Mouse (Mus musculus) embryonic facial prominence, embryonic 13.5 days (tissue): ENCODE measurements around the gene Agbl3. TPM values are rescaled to one million over a fixed set of nuclear protein-coding genes. Genes with fewer than 3 reads are reported as not detected.

ENCODE experiments used
- ATAC-seq: fragments of 200-750 bp; cut with Nextera tagmentation; 2 replicates; pipeline ENCODE4 v1.8.0; 2017; ENCODE audit warnings: low read depth; ENCODE audit not compliant: insufficient number of reproducible peaks, insufficient read depth, low FRiP score, low TSS enrichment
- H3K27ac ChIP-seq: fragments of 300-500 bp; sonication (generic); 2 replicates; pipeline ENCODE4 v1.5.1; 2015; ENCODE audit warnings: moderate library complexity, mild to moderate bottlenecking, inconsistent platforms
- H3K27me3 ChIP-seq: fragments of 300-500 bp; sonication (generic); 2 replicates; pipeline ENCODE4 v1.6.1; 2015; ENCODE audit warnings: mild to moderate bottlenecking, inconsistent platforms
- H3K36me3 ChIP-seq: fragments of 300-500 bp; sonication (generic); 2 replicates; pipeline ENCODE4 v1.6.1; 2015; ENCODE audit warnings: mild to moderate bottlenecking, inconsistent platforms
- H3K4me1 ChIP-seq: fragments of 300-500 bp; sonication (generic); 2 replicates; pipeline ENCODE4 v1.6.1; 2015; ENCODE audit warnings: inconsistent platforms
- H3K4me2 ChIP-seq: fragments of 300-500 bp; sonication (generic); 2 replicates; pipeline ENCODE4 v1.6.1; 2015; ENCODE audit warnings: moderate library complexity, mild to moderate bottlenecking, inconsistent platforms
- H3K4me3 ChIP-seq: fragments of 300-500 bp; sonication (generic); 2 replicates; pipeline ENCODE4 v1.5.1; 2015; ENCODE audit warnings: mild to moderate bottlenecking, inconsistent platforms
- H3K9ac ChIP-seq: fragments of 300-500 bp; sonication (generic); 2 replicates; pipeline ENCODE4 v1.6.1; 2015; ENCODE audit warnings: mild to moderate bottlenecking, inconsistent platforms
- H3K9me3 ChIP-seq: fragments of 300-500 bp; sonication (generic); 2 replicates; pipeline ENCODE4 v1.6.1; 2016; ENCODE audit warnings: inconsistent platforms
- WGBS: fragments of 180-500 bp; shearing (Covaris S2); methylation state at CpG from one replicate; pipeline ENCODE4 v1.1.7; 2015; ENCODE audit warnings: mixed read lengths; 5-methylcytosine and 5-hydroxymethylcytosine counted together
- polyA plus RNA-seq: library from polyadenylated mRNA; unstranded; fragments of >200 nt; fragmentation: Nextera tagmentation; extraction: Ambion mirVana; gene quantifications from 2 replicates; pipeline ENCODE4 v1.2.1, GENCODE M21; 2015

Gene Agbl3
- polyA plus RNA-seq, 1 experiment from 2014 or later: 9.3 TPM

- Histone ChIP-seq H3K4me3 (no peak overlapping the region), H3K27me3 (no peaks in the 10 kb centered on the region), H3K36me3 (no peaks in the 10 kb centered on the region), H3K9ac (no peak overlapping the region), H3K4me1 (no peaks in the 10 kb centered on the region), H3K27ac (no peak overlapping the region), H3K9me3 (no peaks in the 10 kb centered on the region), H3K4me2 (no peak overlapping the region)
- 68% methylated on average over 3 of the region's 3 CpGs for WGBS
- ATAC-seq: no peak
Observed at GRCm38 (mm10) chr6:34797887-34798286, 17.7 kb downstream of the Agbl3 start.

GRCm38 (mm10) chr6:34805582-34805981, 25.4 kb downstream of the Agbl3 start:
- ATAC-seq: no peak
- WGBS: 82% methylated on average over 2 of the region's 2 CpGs

GRCm38 (mm10) chr6:34810651-34811050, 30.4 kb downstream of the Agbl3 start:
- ATAC-seq: no peak
- Histone ChIP-seq H3K4me2 (no peak overlapping the region), H3K9ac (no peak overlapping the region), H3K27ac (no peak overlapping the region), H3K27me3 (no peaks in the 10 kb centered on the region), H3K4me1 (no peaks in the 10 kb centered on the region), H3K9me3 (no peaks in the 10 kb centered on the region), H3K36me3 (no peaks in the 10 kb centered on the region), H3K4me3 (no peak overlapping the region)
- WGBS: 86% methylated on average over 4 of the region's 4 CpGs

More at GRCm38 (mm10) chr6:34805582-34805981, 25.4 kb downstream of the Agbl3 start:
- no peaks in the 10 kb centered on the region for H3K27me3 ChIP-seq
- no peaks in the 10 kb centered on the region for H3K9me3 ChIP-seq
- no peaks in the 10 kb centered on the region for H3K4me1 ChIP-seq
- no peak overlapping the region for H3K4me2 ChIP-seq
- H3K27ac ChIP-seq: no peak overlapping the region
- no peak overlapping the region for H3K9ac ChIP-seq
- H3K36me3 ChIP-seq: no peaks in the 10 kb centered on the region
- H3K4me3 ChIP-seq: no peak overlapping the region

- Histone ChIP-seq H3K4me2 (no peak overlapping the region), H3K9me3 (0 out of 2 replicates have a peak, but pooled peaks cover 3% of the 10 kb centered on the region), H3K27ac (no peak overlapping the region), H3K36me3 (no peaks in the 10 kb centered on the region), H3K4me3 (no peak overlapping the region), H3K9ac (no peak overlapping the region), H3K4me1 (no peaks in the 10 kb centered on the region), H3K27me3 (no peaks in the 10 kb centered on the region)
- ATAC-seq: no peak
Observed at GRCm38 (mm10) chr6:34824406-34824805, 44.2 kb downstream of the Agbl3 start.

- 95% methylated on average over 5 of the region's 5 CpGs for WGBS
- Histone ChIP-seq H3K9ac (no peak overlapping the region), H3K27ac (no peak overlapping the region), H3K4me3 (no peak overlapping the region), H3K4me2 (no peak overlapping the region), H3K9me3 (no peaks in the 10 kb centered on the region), H3K36me3 (no peaks in the 10 kb centered on the region), H3K4me1 (no peaks in the 10 kb centered on the region), H3K27me3 (no peaks in the 10 kb centered on the region)
- ATAC-seq: no peak
Observed at GRCm38 (mm10) chr6:34832352-34832751, 52.1 kb downstream of the Agbl3 start.

- Histone ChIP-seq H3K4me3 (no peak overlapping the region), H3K4me1 (peaks cover 17% of the 10 kb centered on the region), H3K9ac (no peak overlapping the region), H3K27ac (no peak overlapping the region), H3K9me3 (no peaks in the 10 kb centered on the region), H3K36me3 (no peaks in the 10 kb centered on the region), H3K4me2 (no peak overlapping the region), H3K27me3 (no peaks in the 10 kb centered on the region)
- WGBS: 90% methylated on average over 11 of the region's 11 CpGs
- no peak for ATAC-seq
Observed at GRCm38 (mm10) chr6:34861546-34862053, 81.4 kb downstream of the Agbl3 start.

- Histone ChIP-seq H3K27me3 (no peaks in the 10 kb centered on the region), H3K4me1 (peaks cover 25% of the 10 kb centered on the region), H3K36me3 (no peaks in the 10 kb centered on the region), H3K27ac (no peak overlapping the region), H3K9ac (0 out of 2 replicates have a peak overlapping the region, but pooled peaks have one; percentile 41), H3K4me2 (peak overlapping the region; percentile 44), H3K4me3 (no peak overlapping the region), H3K9me3 (no peaks in the 10 kb centered on the region)
- WGBS: 97% methylated on average over 6 of the region's 6 CpGs
- no peak for ATAC-seq
Observed at GRCm38 (mm10) chr6:34862381-34862780, 82.1 kb downstream of the Agbl3 start.

GRCm38 (mm10) chr6:34862791-34863403, 82.7 kb downstream of the Agbl3 start, which contains the start of gene Tmem140:
Gene Tmem140, plus strand, starts transcription at chr6:34863146.
- ATAC-seq: no peak
- 28% methylated on average over 11 of the region's 11 CpGs for WGBS
- Histone ChIP-seq H3K4me2 (peak within 1 kb of the TSS; percentile 44), H3K27me3 (no peaks in the 10 kb centered on the region), H3K9ac (peak within 1 kb of the TSS; percentile 41; the same call in 1 of the 2 replicates), H3K36me3 (no peaks in the 10 kb centered on the region), H3K4me3 (peak within 1 kb of the TSS; percentile 23), H3K4me1 (peaks cover 26% of the 10 kb centered on the region), H3K27ac (peak within 1 kb of the TSS; percentile 62), H3K9me3 (no peaks in the 10 kb centered on the region)

GRCm38 (mm10) chr6:34863786-34864514, 83.7 kb downstream of the Agbl3 start:
- Histone ChIP-seq H3K4me1 (peaks cover 26% of the 10 kb centered on the region), H3K36me3 (no peaks in the 10 kb centered on the region), H3K27ac (no peak overlapping the region), H3K9ac (no peak overlapping the region), H3K4me2 (no peak overlapping the region), H3K4me3 (no peak overlapping the region), H3K9me3 (no peaks in the 10 kb centered on the region), H3K27me3 (no peaks in the 10 kb centered on the region)
- WGBS: 47% methylated on average over 9 of the region's 9 CpGs
- ATAC-seq: no peak

GRCm38 (mm10) chr6:34865213-34865612, 85.0 kb downstream of the Agbl3 start:
- no peak for ATAC-seq
- Histone ChIP-seq H3K9ac (no peak overlapping the region), H3K4me3 (no peak overlapping the region), H3K4me1 (peaks cover 35% of the 10 kb centered on the region), H3K27me3 (no peaks in the 10 kb centered on the region), H3K36me3 (no peaks in the 10 kb centered on the region), H3K4me2 (no peak overlapping the region), H3K9me3 (no peaks in the 10 kb centered on the region), H3K27ac (peak overlapping the region; percentile 66; the same call in 1 of the 2 replicates)
- WGBS: 58% methylated on average over 5 of the region's 5 CpGs

GRCm38 (mm10) chr6:34865711-34866593, 85.7 kb downstream of the Agbl3 start:
- ATAC-seq: 0 out of 2 replicates have a peak, but pooled peaks have one; percentile 17
- H3K27ac ChIP-seq: peak overlapping the region; percentile 44; the same call in 1 of the 2 replicates
- no peak overlapping the region for H3K4me2 ChIP-seq
- no peaks in the 10 kb centered on the region for H3K27me3 ChIP-seq
- no peak overlapping the region for H3K9ac ChIP-seq
- no peak overlapping the region for H3K4me3 ChIP-seq
- no peaks in the 10 kb centered on the region for H3K9me3 ChIP-seq
- H3K36me3 ChIP-seq: no peaks in the 10 kb centered on the region
- WGBS: 47% methylated on average over 7 of the region's 7 CpGs
- peaks cover 42% of the 10 kb centered on the region for H3K4me1 ChIP-seq
